Mouse (Mus musculus) intestine, embryonic 16.5 days (tissue): ENCODE measurements around the gene Bckdha. TPM values are rescaled to one million over a fixed set of nuclear protein-coding genes. Genes with fewer than 3 reads are reported as not detected.

Source experiments
- ATAC-seq: fragments of 200-750 bp; cut with Nextera tagmentation; 2 replicates; pipeline ENCODE4 v1.8.0; 2017; ENCODE audit warnings: moderate TSS enrichment, moderate library complexity
- H3K27ac ChIP-seq: fragments of 300-500 bp; sonication (generic); 2 replicates; pipeline ENCODE4 v1.5.1; 2014; ENCODE audit warnings: mild to moderate bottlenecking, low read length
- H3K27me3 ChIP-seq: fragments of 300-500 bp; sonication (generic); replicated peaks from 2 replicates; pipeline ENCODE4 v1.6.1; 2014; ENCODE audit warnings: low read length, control low read depth, mixed read lengths; ENCODE audit not compliant: control insufficient read depth, insufficient read depth
- H3K36me3 ChIP-seq: fragments of 300-500 bp; sonication (generic); 2 replicates; pipeline ENCODE4 v1.6.1; 2014; ENCODE audit warnings: low read length, control low read depth; ENCODE audit not compliant: control insufficient read depth, insufficient read depth
- H3K4me1 ChIP-seq: fragments of 300-500 bp; sonication (generic); 2 replicates; pipeline ENCODE4 v1.6.1; 2014; ENCODE audit warnings: low read length, control low read depth, mixed read lengths; ENCODE audit not compliant: control insufficient read depth, insufficient read depth
- H3K4me2 ChIP-seq: fragments of 300-500 bp; sonication (generic); 2 replicates; pipeline ENCODE4 v1.6.1; 2014; ENCODE audit warnings: low read depth, low read length, control low read depth
- H3K4me3 ChIP-seq: fragments of 300-500 bp; sonication (generic); 2 replicates; pipeline ENCODE4 v1.5.1; 2014; ENCODE audit warnings: mild to moderate bottlenecking, low read length
- H3K9ac ChIP-seq: fragments of 300-500 bp; sonication (generic); 2 replicates; pipeline ENCODE4 v1.6.1; 2014; ENCODE audit warnings: low read depth, low read length
- H3K9me3 ChIP-seq: fragments of 300-500 bp; sonication (generic); 2 replicates; pipeline ENCODE4 v1.6.1; 2016; ENCODE audit warnings: low read length, control low read depth; ENCODE audit not compliant: control insufficient read depth
- WGBS: fragments of 180-500 bp; shearing (Covaris S2); extraction: QIAGEN DNeasy Blood & Tissue Kit; methylation state at CpG from one replicate; pipeline ENCODE4 v1.1.7; 2014; 5-methylcytosine and 5-hydroxymethylcytosine counted together
- polyA plus RNA-seq: library from polyadenylated mRNA; unstranded; fragments of >200 nt; fragmentation: Nextera tagmentation; extraction: Ambion mirVana; gene quantifications from 2 replicates; pipeline ENCODE4 v1.2.1, GENCODE M21; 2015

The Bckdha gene
- polyA plus RNA-seq, 1 experiment from 2014 or later, result 50.9 TPM

- Histone ChIP-seq H3K9ac (no peak overlapping the region), H3K4me1 (no peaks in the 10 kb centered on the region), H3K27ac (no peak overlapping the region), H3K27me3 (no peaks in the 10 kb centered on the region), H3K36me3 (no peaks in the 10 kb centered on the region), H3K4me2 (no peak overlapping the region), H3K9me3 (no peaks in the 10 kb centered on the region), H3K4me3 (no peak overlapping the region)
- no peak for ATAC-seq
- WGBS, result 77% methylated on average over 9 of the region's 9 CpGs
These were observed 73.2 kb downstream of the Bckdha start for GRCm38 (mm10) chr7:25585351-25586204.

DNA sequence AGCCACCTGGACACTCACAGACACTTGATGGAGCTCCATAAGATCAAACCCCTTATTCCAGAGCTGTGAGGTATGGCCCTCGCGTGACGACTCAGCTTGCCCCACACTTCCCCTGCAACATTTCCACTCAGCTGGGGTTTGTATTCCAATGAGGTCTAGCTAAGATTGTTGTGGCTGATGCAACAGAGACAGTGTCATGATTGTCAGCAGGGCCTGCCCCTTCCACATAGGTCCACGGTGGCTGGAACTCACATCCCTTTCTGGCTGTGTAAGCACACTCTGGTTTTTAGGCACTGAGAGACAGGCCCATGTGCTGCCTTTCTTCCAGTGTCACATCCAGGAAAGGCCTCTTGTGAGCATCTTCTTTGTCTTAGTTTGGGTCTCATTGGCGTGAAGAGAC lies 74.1 kb downstream of the Bckdha start:
- Histone ChIP-seq H3K27me3 (no peaks in the 10 kb centered on the region), H3K4me3 (no peak overlapping the region), H3K36me3 (no peaks in the 10 kb centered on the region), H3K27ac (no peak overlapping the region), H3K9me3 (no peaks in the 10 kb centered on the region), H3K9ac (no peak overlapping the region), H3K4me2 (no peak overlapping the region), H3K4me1 (no peaks in the 10 kb centered on the region)
- 83% methylated on average over 5 of the region's 5 CpGs for WGBS
- ATAC-seq, result no peak

DNA sequence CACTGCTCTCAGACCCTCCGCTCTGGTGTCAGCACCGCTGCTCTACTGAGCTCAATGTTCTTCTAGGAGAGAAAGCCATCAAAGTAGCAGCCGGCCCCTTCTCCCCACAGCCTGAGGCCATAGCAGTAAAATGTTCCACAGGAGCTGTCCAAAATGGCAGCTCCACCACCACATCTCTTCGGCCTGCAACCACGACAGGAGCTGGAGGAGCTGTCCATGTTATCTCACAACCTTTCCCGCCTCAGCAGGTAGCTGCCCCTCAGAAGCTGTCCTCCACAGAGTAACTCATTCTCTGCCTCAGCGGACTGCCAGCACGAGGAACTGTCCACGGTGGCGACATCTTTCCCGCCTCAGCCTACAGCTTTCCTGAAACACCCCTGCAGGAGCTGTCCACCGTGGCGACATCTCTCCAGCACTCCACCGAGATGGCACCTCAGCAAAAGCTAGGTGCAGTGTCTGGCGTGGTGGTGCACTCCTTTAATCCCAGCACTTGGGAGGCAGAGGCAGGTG lies 76.4 kb downstream of the Bckdha start:
- Histone ChIP-seq H3K27me3 (no peaks in the 10 kb centered on the region), H3K9ac (no peak overlapping the region), H3K36me3 (no peaks in the 10 kb centered on the region), H3K9me3 (no peaks in the 10 kb centered on the region), H3K4me3 (no peak overlapping the region), H3K4me1 (no peaks in the 10 kb centered on the region), H3K27ac (no peak overlapping the region), H3K4me2 (no peak overlapping the region)
- 84% methylated on average over 15 of the region's 15 CpGs for WGBS
- ATAC-seq, result no peak

Other genes with a start within 250 kb of the Bckdha start
- 0.18 and 0.43 TPM in 2 replicates for gene Cxcl17, start 246.1 kb downstream of the Bckdha start, polyA plus RNA-seq
- gene Ceacam1, start 181.4 kb downstream of the Bckdha start, polyA plus RNA-seq, result 40.6 and 46.7 TPM in 2 replicates
- gene Ceacam2, start 119.1 kb downstream of the Bckdha start, polyA plus RNA-seq, result not detected in 2 replicates
- gene Erich4, start 43.1 kb downstream of the Bckdha start, polyA plus RNA-seq, result 31.8 and 43.6 TPM in 2 replicates
- 41.8 and 43.4 TPM in 2 replicates for gene Dmac2, start 39.6 kb downstream of the Bckdha start, polyA plus RNA-seq
- gene B3gnt8, start 32.3 kb downstream of the Bckdha start, polyA plus RNA-seq, result 6.8 and 7.5 TPM in 2 replicates
- 82.6 and 87.2 TPM in 2 replicates for gene Exosc5, start 183 bp upstream of the Bckdha start, polyA plus RNA-seq
- gene Tmem91, start 16.2 kb upstream of the Bckdha start, polyA plus RNA-seq, result 1.6 and 2.1 TPM in 2 replicates
- 21.4 and 22.5 TPM in 2 replicates for gene B9d2, start 21.8 kb upstream of the Bckdha start, polyA plus RNA-seq
- 1.4 and 1.8 TPM in 2 replicates for gene Tgfb1, start 28.0 kb upstream of the Bckdha start, polyA plus RNA-seq
- gene Ccdc97, start 60.1 kb upstream of the Bckdha start, polyA plus RNA-seq, result 21.6 and 22.0 TPM in 2 replicates
- gene Hnrnpul1, start 95.8 kb upstream of the Bckdha start, polyA plus RNA-seq, result 33.9 and 35.7 TPM in 2 replicates
- 48.8 and 58.1 TPM in 2 replicates for gene Axl, start 129.7 kb upstream of the Bckdha start, polyA plus RNA-seq
- 39.1 and 41.3 TPM in 2 replicates for gene Cyp2s1, start 157.9 kb upstream of the Bckdha start, polyA plus RNA-seq
- not detected in 2 replicates for gene Cyp2b10, start 238.6 kb upstream of the Bckdha start, polyA plus RNA-seq